Mouse (Mus musculus) neutrophil, adult 83 days (primary cell): ENCODE measurements around the gene A4gnt. TPM values are rescaled to one million over a fixed set of nuclear protein-coding genes. Genes with fewer than 3 reads are reported as not detected.

ENCODE experiments used
- total RNA-seq, 2 experiments: library from RNA; stranded (reverse); gene quantifications; one replicate each; pipeline ENCODE4 v1.2.4; 2023

A4gnt gene
- not detected for total RNA-seq

GRCm38 (mm10) chr9:99612202-99612601, at the start of gene A4gnt:
TSS of gene A4gnt (plus strand) at chr9:99612502.

DNA sequence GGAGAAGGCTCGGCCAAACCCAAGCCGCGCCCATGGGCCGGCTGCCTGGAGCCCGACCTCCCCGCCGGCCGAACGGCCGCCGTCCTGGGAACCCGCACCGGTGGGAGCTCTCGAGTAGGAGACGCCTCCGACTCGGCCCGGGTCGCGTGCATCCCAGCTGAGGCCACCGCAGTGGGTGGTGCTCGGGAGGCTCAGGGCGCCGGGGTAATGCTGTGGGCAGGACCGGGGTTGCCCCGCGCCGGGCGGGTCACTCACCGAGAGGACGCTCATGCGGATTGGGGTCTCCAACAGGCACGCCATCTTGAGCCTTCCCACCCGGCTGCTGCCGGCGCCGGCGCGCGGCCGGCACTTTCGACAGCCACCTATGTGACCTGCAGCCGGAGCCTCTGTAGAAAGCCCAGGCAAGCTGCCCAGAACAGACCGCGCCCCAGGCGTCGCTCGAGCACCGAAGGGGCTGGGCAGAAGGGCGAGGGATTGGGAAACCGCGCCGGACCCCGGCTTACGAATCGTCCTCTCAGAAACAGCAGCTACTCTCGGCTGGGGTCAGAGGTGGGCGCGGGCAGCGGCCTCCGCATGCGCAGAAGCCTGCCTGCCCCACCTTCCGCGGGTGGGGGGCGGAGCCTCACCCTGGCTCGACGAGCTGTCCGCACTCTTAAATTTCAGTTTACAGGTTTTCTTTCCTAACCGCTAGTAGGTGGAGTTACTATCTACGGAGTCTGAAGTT, 43.8 kb upstream of the A4gnt start, which contains the start of gene Armc8:
Gene Armc8 (minus strand): TSS at position 553 of the 724 bp plus-strand sequence.

GRCm38 (mm10) chr9:99575677-99576480, 36.4 kb upstream of the A4gnt start, which contains the start of gene Dbr1:
TSS of gene Dbr1 (plus strand) at chr9:99575799.

DNA sequence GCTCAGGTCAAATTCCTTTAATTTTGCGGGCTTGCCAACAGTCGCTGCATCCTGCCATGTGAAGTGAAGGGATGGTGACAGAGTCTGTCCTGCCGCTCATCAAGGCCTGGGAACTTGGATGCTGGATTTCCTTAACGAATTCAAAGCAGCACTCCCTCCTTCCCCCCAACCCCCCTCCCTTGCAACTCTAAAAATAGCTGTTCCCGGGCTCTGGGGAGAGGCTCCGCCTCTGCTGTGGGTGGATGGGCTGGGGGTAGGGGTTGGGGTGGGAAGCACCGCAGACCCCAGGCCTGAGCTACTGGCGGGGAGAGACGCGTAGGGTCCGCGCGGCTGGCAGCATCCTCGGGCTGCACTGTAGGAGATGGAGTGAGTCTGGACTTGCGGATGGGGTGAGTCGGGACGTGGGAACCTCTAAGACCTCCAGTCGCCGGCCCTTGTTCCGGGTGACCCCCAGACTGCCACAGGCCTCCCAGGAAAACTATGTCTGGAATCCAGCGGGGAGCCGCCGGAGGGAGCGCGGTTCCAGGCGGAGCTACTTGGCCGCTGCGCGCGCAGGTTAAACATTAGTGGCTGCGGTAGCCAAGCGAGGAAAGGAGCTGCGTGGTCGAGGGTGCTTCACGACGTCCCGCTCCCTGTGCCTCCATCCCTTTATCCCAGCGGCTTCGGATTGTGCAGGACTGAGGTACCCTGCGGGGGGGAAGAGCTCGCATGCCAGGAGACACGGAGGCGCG, 17.1 kb downstream of the A4gnt start, which contains the start of gene Dzip1l:
Gene Dzip1l (plus strand): TSS at position 216 of the 731 bp plus-strand sequence.

Other genes with a start within 250 kb of the A4gnt start
- under 1 TPM; 0.26 to 0.46 TPM for gene Mras, start 175.1 kb upstream of the A4gnt start, total RNA-seq
- not detected for gene Nme9, start 161.0 kb upstream of the A4gnt start, total RNA-seq
- 10 to 100 TPM; 23.4 to 23.9 TPM for gene Armc8, start 43.6 kb upstream of the A4gnt start, total RNA-seq
- 10 to 100 TPM; 15.8 to 18.5 TPM for gene Dbr1, start 36.7 kb upstream of the A4gnt start, total RNA-seq
- not detected for gene Dzip1l, start 17.0 kb downstream of the A4gnt start, total RNA-seq
- gene Cldn18, start 104.8 kb downstream of the A4gnt start, total RNA-seq = not detected